Mouse (Mus musculus) adrenal gland, postnatal 14 days (tissue): ENCODE data around the gene Cog7. TPM values are rescaled to one million over a fixed set of nuclear protein-coding genes. Genes with fewer than 3 reads are reported as not detected.
A peak's percentile ranks its signal among the peaks of the same experiment; 100 is the strongest.

Experiments used
- DNase-seq: peaks from one replicate; pipeline ENCODE4 v3.0.0; 2021; ENCODE audit warnings: mixed read lengths
- long read RNA-seq, 2 experiments: library from polyadenylated mRNA; stranded (forward); transcript quantifications; one replicate each; pipeline ENCODE4 v2.0.0; 2021
- total RNA-seq: library from RNA; stranded (reverse); gene quantifications from 2 replicates; pipeline ENCODE4 v1.2.3, GENCODE M21; 2021

Cog7 gene
- 22.8 and 24.7 TPM in 2 replicates for total RNA-seq
- long read RNA-seq, experiment 1, transcript Cog7-201 (17 exons, 2,902 nt): major isoform, 22 of 36 reads
- long read RNA-seq, experiment 1, partial matches to known transcripts: 7 of 36 reads
- long read RNA-seq, experiment 1, other reads (novel, unspliced or antisense): 7 of 36 reads
- long read RNA-seq, experiment 2, transcript Cog7-201 (17 exons, 2,902 nt): major isoform, 13 of 19 reads
- long read RNA-seq, experiment 2, partial matches to known transcripts: 2 of 19 reads
- long read RNA-seq, experiment 2, other reads (novel, unspliced or antisense): 4 of 19 reads

DNA sequence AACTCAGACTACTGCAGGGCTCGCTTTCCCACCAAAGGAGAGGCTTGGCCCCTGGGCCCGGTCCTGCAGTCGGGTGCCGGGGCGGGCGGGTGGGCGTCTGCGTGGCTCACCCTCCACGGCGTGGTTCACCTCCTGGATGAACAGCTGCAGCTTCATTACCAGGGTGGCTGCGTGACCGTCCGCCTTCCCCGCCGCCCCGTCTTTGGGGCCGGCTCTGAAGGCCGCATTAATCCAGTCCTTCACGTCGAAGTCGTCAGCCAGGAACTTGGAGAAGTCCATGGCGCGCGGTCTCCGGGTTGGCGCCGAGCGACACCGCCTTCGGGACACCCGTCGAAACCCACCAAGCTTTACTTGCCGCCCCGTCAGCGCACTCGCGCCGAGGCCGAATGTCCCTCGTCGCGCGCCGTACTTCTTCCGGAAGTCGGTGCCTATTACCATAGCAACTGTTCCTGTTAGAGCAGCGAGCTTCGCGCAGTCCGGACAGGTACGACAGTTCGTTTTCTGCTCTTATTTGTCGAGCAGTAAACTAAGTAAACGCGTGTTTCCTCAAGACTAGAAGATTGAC is at the start of gene Cog7:
Gene Cog7 (minus strand): TSS at position 405 of the 565 bp plus-strand sequence.
- DNase-seq: peak; percentile 94

DNA sequence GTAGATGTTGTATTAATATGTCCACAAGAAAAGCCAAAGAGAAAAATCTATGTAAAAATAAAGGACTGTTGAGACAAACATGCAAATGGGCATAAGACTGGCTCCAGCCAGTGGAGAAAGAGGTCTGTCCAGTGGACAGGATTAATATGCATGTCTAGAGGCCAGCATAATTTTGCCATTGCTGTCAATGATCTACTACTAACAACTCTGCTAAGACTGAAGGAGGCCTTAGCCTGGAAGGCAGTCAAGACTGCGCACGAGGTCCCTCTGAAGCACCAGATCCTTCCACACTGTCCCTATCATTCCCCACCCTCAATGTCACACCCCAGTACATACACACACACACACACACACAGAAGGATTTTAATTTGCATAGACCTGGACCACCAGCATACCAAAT is 40.6 kb upstream of the Cog7 start:
- no peak for DNase-seq

DNA sequence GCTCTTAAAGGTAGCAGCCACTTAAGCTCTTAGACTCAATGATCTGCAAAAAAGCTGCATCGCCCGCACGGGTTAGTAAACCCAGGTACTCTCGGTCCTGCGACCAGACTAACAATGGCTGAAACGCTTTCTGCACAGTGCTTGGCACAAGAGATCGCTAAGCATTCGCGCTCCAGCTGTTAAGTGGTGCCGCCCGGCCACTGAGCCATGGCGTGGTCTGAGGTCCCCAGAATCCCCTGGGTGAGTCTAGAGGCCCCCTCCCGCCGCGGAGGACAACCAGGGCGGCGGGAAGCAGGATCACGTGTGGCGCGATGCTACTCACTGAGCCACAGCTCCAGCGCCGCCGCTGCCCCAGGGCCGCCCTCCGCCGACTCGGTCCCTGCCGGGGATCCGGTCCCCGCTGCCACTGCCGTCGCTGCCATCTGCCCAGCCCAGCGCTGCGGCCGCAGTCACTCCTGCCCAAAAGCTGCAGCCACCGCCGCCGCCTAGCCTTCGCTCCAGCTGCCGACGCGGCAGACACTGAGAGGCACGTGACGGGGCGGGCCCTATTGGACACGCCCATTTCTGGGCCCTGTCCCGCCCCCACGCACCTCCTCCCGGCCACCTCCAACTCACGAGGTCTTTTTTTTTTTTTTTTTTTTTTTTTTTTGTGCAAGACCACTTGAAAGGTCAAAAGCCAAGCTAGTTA is 39.3 kb upstream of the Cog7 start, which contains the start of gene Gga2:
Gene Gga2 (minus strand): TSS at position 556 of the 688 bp plus-strand sequence.
- peak; percentile 92 for DNase-seq

DNA sequence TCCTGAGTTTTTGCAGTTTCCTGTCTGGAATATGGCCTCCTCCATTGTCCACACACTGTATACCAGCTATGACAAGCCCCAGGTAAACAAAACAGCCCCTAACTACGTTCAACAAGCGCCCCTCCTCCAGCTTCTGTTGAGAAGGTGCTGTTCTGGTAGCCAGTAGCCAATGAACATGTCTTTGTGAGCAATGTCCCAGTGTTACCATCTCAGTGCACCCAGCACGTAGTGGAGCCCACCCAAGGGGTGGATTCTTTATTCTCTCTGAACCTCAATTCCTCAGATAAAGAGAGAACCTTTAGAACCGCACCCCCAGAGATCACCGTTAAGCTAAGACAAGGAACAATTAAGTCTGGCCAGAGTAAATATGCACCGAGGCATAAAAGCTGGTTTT is 38.8 kb upstream of the Cog7 start:
- no peak for DNase-seq

DNA sequence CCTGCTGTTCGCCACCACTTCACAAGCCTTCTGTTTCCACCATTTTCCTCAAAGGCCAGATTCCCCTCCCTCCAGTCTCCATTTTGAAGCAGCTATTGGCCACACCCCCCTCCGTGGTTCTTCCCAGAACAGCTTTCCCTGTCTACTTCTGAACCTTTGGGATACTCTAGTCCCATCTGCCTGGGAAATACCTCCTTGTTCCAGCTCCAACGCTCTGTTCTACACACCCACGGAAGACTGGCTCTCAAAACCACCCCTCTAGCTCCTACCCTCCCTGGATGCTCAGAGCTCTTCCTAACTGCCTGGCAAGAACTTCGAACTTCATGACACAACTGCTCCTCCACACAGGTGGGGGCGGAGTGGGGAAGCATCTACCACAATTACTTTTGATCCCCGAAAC is 37.5 kb upstream of the Cog7 start:
- no peak for DNase-seq

DNA sequence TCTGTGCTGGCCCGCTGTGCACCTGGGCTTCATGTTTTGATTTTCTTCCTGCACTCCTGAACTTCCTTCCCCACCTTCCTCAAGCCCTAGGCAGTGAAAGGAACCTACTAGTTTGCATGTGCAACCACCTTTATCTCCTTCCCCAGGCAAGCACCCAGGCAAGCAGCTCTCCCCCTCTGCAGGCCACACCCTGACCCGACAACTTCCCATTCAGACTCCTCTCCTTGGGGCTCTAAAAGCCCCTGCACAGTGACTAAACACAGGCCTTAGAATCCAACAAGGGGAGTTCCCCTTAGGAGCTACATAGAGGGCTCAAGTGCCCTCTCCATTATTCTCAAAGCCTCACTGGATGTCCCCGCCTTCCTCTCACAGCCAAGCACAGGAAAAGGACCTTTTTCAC is 36.7 kb upstream of the Cog7 start:
- peak; percentile 12 for DNase-seq

DNA sequence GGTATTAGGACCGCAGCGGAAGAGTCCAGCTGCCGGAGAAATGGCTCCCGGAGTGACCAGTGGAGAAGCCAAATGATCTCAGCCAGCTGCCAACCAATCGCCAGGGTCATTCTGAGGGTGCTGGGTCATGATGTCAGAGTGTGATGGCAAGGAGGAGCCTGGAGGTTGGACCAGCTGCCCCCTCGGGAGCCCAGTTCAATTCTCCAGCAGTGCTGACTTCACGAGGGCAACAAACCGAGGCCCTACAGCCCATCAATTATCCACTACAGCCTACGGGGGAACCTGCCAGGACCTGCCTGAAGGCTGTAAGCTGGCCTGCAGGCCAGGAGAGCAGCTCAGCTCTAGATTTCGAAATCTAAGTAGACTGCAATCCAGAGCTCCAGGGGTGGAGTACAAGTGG is 34.2 kb upstream of the Cog7 start:
- peak; percentile 73 for DNase-seq

DNA sequence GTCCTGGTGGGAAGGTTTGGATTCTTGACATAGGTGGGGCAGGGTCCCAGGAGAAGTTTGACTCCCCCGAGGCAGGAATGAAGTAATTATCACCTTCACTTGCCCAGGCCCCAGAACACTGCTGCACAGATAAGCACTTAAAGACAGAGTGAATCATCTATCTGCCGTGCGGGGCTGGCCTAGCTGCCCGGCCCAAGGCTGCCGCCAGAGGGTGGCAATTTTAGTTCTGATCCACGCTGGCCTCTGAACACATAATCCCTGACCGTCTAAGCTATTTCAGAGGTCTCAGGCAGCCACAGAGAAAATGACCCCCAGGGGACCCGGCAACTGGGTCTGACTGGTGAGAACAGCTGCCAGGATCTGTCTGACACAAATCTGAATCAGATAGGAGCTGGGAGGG is 33.6 kb upstream of the Cog7 start:
- peak; percentile 80 for DNase-seq

DNA sequence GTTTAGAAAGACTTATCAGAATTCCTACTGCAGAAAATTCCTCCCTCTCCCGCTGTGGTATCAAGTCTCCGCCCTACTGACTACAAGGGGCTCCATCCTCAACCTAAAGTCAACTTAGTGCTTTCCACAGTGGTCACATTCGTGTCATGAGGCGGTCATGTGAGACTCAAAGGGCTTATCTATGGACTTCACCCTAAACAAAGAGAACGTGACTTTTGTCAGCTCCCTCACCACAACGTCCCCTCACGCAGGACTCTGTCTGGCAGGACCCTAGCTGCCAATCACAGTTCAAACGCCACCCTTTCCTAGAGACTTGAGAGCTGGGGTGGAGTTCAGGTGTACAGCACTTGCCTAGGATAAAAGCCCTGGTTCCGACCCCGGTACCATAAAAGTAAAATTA is 31.4 kb upstream of the Cog7 start:
- no peak for DNase-seq

DNA sequence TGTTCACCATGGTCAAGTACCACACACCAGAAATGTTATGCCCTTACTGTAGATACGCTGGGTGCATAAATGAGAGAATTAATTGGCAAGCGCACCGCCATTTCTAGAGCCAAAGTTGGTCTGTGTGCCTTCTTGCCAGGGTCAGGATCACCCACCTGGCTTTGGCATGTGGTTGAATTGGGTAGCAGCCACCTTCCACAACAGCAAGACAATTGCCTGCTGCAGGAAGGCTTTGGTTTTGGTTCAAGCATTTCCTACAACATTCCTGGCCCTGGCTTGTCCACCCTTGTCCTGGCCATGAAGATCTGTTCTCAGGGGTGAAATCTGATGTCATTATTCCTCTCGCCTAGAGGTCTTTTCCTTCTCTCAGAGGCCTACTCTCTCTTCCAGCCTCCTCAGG is 30.9 kb upstream of the Cog7 start:
- DNase-seq: peak; percentile 20

DNA sequence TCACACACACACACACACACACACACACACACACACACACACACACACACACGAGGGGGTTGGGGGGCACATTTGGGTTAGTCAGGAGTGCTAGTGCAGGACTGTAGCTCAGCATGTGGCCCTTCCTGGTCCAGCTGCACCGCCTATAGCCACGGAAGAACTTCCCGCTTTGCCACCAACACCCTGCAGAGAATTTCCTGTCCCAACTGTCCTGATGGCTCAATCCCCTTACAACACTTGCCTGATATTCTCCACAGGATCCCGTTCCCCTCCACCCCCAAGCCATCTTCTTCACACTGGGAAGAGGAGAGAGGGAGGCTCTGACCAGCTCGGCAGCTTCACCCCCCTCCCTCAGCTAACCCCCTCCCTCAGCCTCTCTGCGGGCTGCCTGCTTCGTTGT is 18.9 kb upstream of the Cog7 start:
- DNase-seq: no peak

DNA sequence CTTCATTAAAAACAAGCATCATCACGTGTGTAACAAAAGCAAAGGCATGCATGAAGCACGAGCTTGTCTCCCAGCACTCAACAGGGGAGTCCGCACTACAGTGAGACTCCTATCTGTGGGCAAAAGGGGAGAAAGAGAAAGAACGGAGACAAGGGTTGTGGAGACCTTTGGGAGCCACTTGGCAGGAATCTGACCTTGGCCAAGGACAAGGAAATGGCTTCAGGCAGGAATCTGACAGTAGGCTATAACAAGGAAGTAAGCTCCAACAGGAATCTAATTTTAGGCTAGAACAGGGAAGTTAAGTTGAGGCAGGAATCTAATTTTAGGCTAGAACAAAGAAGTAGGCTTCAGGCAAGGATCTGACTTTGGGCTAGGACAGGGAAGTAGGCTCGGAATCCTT is 14.4 kb upstream of the Cog7 start:
- DNase-seq: no peak

DNA sequence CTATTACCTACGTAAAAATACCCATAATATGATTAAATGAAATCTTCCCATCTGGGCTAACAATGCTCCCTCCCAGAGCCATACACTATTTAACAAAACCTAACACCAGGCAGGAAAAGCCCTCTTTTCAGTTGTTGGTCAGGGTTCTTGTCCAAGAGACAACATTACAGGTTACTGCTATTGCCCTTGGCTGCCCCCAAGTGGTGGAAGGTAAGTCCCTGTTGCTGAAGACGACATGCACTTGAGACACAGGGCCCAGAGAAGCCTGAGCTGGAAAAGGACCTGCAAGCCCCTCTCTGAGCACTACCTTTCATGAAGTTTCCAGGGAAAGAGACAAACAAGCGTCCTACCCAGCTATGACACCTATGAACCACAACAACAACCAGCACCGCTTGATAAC is 6.5 kb downstream of the Cog7 start:
- DNase-seq: peak; percentile 75

DNA sequence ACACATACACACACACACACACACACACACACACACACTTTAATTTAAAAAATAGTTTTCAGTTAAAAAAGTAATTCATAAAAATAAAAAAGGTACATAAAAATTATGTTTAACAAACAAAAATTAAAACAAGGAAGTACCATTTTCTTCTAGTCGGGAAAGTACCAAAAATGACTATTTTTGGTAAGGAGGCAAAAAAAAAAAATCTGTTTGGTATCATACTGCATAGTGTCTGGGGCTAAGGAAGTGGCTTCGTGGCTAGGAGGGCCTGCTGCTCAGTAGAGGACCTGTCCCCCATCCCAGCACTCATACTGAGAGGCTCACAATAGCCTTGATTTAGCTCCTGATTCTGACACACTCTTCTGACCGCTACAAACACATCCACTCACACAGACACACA is 9.8 kb downstream of the Cog7 start:
- DNase-seq: no peak

DNA sequence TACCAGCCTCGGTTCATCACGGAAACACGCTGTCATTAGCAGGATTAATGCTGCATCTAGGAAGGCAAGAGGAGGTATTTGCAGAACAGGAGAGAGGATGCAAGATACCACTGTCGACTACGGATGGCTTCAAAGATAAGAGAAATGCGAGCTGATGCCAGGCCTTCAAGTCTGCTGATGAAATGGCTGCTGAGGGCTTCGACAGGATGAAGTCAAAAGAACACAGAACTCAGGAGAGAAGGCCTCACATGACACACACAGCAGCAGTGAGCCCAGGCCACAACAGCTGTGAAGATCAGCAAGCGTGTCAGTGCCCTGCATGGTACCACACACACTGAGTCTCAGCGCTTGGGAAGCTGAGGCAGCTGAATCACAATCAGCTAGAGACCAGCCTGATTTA is 11.3 kb downstream of the Cog7 start:
- no peak for DNase-seq

DNA sequence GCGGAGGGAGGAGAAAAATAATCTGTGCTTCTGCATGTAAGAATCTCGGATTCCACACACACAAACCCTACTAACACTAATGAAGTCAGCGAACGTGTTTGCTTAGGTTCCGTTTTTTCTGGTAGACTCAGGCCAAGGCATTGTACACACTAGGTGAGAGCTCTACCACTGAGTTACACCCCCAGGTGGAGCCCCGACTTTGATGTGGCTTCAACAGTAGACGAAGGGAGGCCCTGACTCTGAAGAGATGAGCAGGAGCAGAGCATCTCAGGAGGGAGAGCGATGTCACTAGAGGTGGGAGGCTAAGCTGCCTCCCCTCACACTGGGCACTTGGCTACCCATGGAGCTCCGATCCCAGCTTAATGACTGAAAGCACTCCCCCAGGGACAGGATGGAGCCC is 12.7 kb downstream of the Cog7 start:
- DNase-seq: no peak

DNA sequence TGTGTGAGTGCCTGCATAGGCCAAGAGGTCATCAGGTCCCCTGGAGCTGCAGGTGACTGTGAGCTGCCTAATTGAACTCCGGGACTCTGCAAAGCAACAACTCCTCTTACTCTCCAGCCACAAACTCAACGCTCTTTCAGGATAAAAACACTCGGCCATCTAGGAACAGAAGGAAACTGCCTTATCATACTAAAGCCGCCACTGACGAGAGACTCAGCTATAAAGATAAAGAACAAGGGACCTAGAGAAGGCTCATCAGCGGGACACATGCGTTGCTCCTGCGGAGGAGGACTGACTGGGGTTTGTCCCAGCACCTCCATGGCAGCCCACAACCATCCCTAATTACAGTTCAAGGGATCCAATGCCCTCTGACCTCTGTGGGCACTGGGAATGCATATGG is 13.3 kb downstream of the Cog7 start:
- no peak for DNase-seq

DNA sequence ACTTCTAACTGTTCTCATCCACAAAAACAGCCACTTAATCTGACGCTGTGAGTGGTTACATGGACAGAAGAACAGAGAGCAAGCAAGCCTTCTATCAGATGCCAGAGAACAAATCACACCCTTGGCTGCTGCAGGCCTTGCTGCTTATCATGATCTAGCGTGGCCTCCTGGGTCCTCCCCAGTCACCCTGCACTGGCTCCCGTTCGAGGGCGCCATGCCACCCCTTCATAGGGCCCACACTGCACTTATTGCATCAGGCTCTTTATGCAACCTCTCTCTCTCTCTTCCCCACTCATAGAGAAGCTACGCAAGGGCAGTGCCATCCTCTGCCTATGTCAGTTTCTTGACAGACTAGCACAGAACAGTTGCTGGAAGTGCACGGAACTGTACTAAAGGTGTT is 15.3 kb downstream of the Cog7 start:
- DNase-seq: peak; percentile 36

DNA sequence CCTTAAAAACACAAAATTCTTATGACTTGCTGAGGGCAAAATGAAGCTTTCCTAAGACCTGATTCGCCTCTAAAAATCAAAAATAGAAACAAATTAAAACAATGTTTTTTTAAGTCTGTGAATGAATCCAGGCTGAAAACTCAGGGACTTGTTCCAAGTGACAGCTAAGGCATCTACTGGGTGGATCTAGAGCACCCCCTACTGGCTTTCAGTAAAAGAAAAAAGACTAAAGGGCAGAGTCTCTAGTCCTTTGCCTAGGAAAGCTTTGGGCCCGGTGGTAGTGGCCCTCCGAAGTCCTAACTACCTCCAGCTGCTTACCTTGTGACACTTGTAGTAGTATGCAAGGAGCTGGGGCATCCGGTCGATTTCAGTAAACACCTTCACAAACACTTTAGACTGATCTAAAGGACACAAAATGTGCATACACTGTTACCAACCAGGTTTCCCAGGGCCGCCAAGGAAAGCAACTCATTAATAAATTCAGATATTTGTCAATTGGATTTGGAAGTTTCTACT is 17.6 kb downstream of the Cog7 start:
- peak; percentile 42 for DNase-seq

DNA sequence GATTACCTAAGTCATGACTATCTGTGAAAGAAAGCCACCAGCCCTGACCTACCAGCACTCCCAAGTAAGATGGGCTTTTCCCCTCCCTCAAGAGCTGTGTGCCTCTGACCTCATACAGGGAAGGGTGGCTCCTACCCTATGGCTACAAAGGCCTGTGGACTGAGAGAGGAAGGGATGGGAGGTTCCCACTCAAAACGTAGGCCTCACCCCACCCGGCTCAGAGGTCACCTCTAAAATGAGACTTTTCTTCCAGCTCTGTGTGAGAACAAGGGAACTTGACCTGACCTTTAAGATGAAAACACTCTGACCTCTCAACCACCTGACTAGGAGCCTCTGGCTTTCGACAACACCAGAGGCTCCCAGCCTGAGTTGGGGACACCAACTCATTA is 18.9 kb downstream of the Cog7 start:
- DNase-seq: no peak

DNA sequence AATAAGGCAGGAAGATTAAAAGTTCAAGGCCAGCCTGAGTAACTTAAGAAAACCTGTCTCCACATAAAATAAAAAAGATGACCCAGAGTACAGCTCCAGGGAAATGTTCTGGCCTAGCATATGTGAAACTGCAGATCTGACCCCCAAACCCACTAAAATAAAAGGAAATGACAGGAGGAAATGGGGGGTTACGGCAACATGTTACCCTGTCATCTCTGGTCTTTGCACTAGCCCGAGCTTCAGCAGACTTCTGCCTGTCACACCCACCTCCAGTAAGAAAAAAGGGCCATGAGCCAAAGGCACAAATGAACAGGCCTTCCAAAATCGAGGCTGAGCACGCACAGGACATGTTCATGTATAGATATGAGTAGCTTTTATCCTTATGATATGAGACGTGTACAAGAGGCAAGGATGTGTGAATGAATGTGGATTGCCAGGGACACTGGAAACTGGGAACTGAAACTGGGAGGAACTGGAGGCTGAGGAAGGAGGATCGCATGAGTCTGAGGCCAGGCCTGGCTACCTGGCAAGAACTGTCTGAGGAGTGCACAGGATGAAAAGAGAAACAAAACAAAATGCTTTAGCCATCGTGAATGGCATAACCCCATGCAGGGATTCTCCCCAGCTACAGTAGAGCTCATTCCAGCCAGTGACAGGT is 19.5 kb downstream of the Cog7 start:
- DNase-seq: no peak

DNA sequence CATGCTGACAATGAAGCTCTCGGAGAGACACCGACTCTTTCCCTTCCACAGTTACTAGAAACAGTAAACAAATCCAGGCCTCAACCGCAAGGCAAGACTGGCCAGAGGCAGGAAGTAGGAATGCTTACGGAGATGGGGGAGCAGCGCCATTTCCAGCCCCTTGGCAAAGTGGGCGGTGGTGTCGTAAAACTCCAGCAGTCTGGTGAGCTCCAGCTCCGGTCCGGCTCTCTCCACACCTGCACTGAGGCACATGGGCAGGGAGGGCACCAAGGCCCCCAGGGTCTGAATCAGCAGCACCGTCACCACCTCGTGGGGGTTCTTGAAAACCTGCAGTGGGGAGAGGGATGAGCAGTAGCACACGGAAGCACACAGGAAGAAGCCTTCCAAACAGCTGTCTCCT is 25.7 kb downstream of the Cog7 start:
- DNase-seq: no peak
